Mouse (Mus musculus) MEL (cell line): ENCODE data around the gene Sergef. TPM values are rescaled to one million over a fixed set of nuclear protein-coding genes. Genes with fewer than 3 reads are reported as not detected.

Experiments used
- DNase-seq: peaks from one replicate; pipeline ENCODE4 v3.0.0; 2011; ENCODE audit warnings: low read depth, low spot score
- H3K27ac ChIP-seq: 2 replicates; pipeline ENCODE4 v1.5.1; 2012; ENCODE audit warnings: low read depth, mild to moderate bottlenecking, control low read depth, low read length, moderate library complexity; ENCODE audit not compliant: control insufficient read depth
- H3K27me3 ChIP-seq, 2 experiments: fragments of 150-350 bp in 1 of 2; sonication (generic) in 1 of 2; 2 replicates each; pipeline ENCODE4 v1.6.1; 2012; ENCODE audit warnings: low read length in 2 of 2, mild to moderate bottlenecking in 2 of 2, improper control_type of control experiment in 1 of 2, moderate library complexity in 1 of 2; ENCODE audit not compliant: insufficient read depth in 2 of 2, control insufficient read depth in 1 of 2
- H3K36me3 ChIP-seq, 2 experiments: 2 replicates each; pipeline ENCODE4 v1.6.1; 2012 to 2014; ENCODE audit warnings: low read length in 2 of 2, improper control_type of control experiment in 1 of 2, inconsistent platforms in 1 of 2, mild to moderate bottlenecking in 1 of 2; ENCODE audit not compliant: insufficient read depth in 2 of 2, control insufficient read depth in 1 of 2
- H3K4me1 ChIP-seq, 2 experiments: fragments of 150-350 bp in 1 of 2; sonication (generic) in 1 of 2; 2 replicates each; pipeline ENCODE4 v1.6.1; 2012; ENCODE audit warnings: low read length in 2 of 2, improper control_type of control experiment in 1 of 2, mild to moderate bottlenecking in 1 of 2; ENCODE audit not compliant: insufficient read depth in 2 of 2, control insufficient read depth in 1 of 2
- H3K4me3 ChIP-seq, 2 experiments: fragments of 150-350 bp in 1 of 2; sonication (generic) in 1 of 2; 2 replicates each; pipeline ENCODE4 v1.5.1; 2012; ENCODE audit warnings: low read depth in 2 of 2, low read length in 2 of 2, mild to moderate bottlenecking in 2 of 2, moderate library complexity in 2 of 2, control low read depth in 1 of 2, improper control_type of control experiment in 1 of 2; ENCODE audit not compliant: control insufficient read depth in 1 of 2, insufficient read depth in 1 of 2
- H3K79me2 ChIP-seq: 2 replicates; pipeline ENCODE4 v1.6.1; 2012; ENCODE audit warnings: mild to moderate bottlenecking, low read length, moderate library complexity; ENCODE audit not compliant: control insufficient read depth, poor library complexity, insufficient read depth
- H3K9ac ChIP-seq: 2 replicates; pipeline ENCODE4 v1.6.1; 2012; ENCODE audit warnings: low read depth, mild to moderate bottlenecking, control low read depth, low read length, moderate library complexity; ENCODE audit not compliant: control insufficient read depth, poor library complexity, severe bottlenecking
- H3K9me3 ChIP-seq: fragments of 150-350 bp; sonication (generic); replicated peaks from 2 replicates; pipeline ENCODE4 v1.6.1; 2012; ENCODE audit warnings: mild to moderate bottlenecking, low read length, improper control_type of control experiment, moderate library complexity; ENCODE audit not compliant: insufficient read depth
- CHD1 ChIP-seq: IDR thresholded peaks from 2 replicates; pipeline ENCODE4 v1.6.1; 2012; ENCODE audit warnings: low read depth, mild to moderate bottlenecking, inconsistent platforms, low read length, improper control_type of control experiment
- CTCF ChIP-seq, 3 experiments: IDR thresholded peaks in 2 of 3; conservative IDR thresholded peaks in 1 of 3; 2 replicates each; pipeline ENCODE4 v1.5.1; 2011 to 2012; ENCODE audit warnings: low read length in 3 of 3, low read depth in 2 of 3, mild to moderate bottlenecking in 2 of 3, improper control_type of control experiment in 1 of 3, inconsistent platforms in 1 of 3, mixed read lengths in 1 of 3, moderate library complexity in 1 of 3; ENCODE audit not compliant: control insufficient read depth in 1 of 3, insufficient read depth in 1 of 3, poor library complexity in 1 of 3, severe bottlenecking in 1 of 3
- E2F4 ChIP-seq: IDR thresholded peaks from 2 replicates; pipeline ENCODE4 v1.6.1; 2011; ENCODE audit warnings: low read depth, low read length, improper control_type of control experiment, borderline replicate concordance
- EP300 ChIP-seq, 2 experiments: IDR thresholded peaks; 2 replicates each; pipeline ENCODE4 v1.6.1; 2011; ENCODE audit warnings: improper control_type of control experiment in 2 of 2, low read length in 2 of 2, low read depth in 1 of 2, mild to moderate bottlenecking in 1 of 2
- ETS1 ChIP-seq: IDR thresholded peaks from 2 replicates; pipeline ENCODE4 v1.6.1; 2012; ENCODE audit warnings: low read depth, mild to moderate bottlenecking, inconsistent platforms, low read length, improper control_type of control experiment, moderate library complexity
- GABPA ChIP-seq: IDR thresholded peaks from 2 replicates; pipeline ENCODE4 v1.6.1; 2012; ENCODE audit warnings: low read depth, mild to moderate bottlenecking, inconsistent platforms, low read length, improper control_type of control experiment, moderate library complexity
- GATA1 ChIP-seq: IDR thresholded peaks from 2 replicates; pipeline ENCODE4 v1.6.1; 2011; ENCODE audit warnings: low read depth, low read length, improper control_type of control experiment
- JUND ChIP-seq: IDR thresholded peaks from 2 replicates; pipeline ENCODE4 v1.6.1; 2011; ENCODE audit warnings: low read depth, mild to moderate bottlenecking, improper control_type of control experiment, low read length
- MAX ChIP-seq: IDR thresholded peaks from 2 replicates; pipeline ENCODE4 v1.6.1; 2011; ENCODE audit warnings: low read length, improper control_type of control experiment
- MEF2A ChIP-seq: IDR thresholded peaks from 2 replicates; pipeline ENCODE4 v1.6.1; 2014; ENCODE audit warnings: low read depth, mild to moderate bottlenecking, inconsistent platforms, low read length, improper control_type of control experiment; ENCODE audit not compliant: poor library complexity, insufficient replicate concordance, severe bottlenecking; ENCODE audit errors: extremely low read depth
- MXI1 ChIP-seq: IDR thresholded peaks from 2 replicates; pipeline ENCODE4 v1.6.1; 2011; ENCODE audit warnings: mild to moderate bottlenecking, low read depth, low read length, improper control_type of control experiment
- MYB ChIP-seq: IDR thresholded peaks from 2 replicates; pipeline ENCODE4 v1.6.1; 2011; ENCODE audit warnings: mild to moderate bottlenecking, low read depth, low read length, improper control_type of control experiment
- MYC ChIP-seq: IDR thresholded peaks from 2 replicates; pipeline ENCODE4 v1.6.1; 2011; ENCODE audit warnings: low read depth, mild to moderate bottlenecking, low read length, improper control_type of control experiment, moderate library complexity
- NRF1 ChIP-seq: IDR thresholded peaks from 2 replicates; pipeline ENCODE4 v1.6.1; 2014; ENCODE audit warnings: low read depth, mild to moderate bottlenecking, inconsistent platforms, low read length, improper control_type of control experiment, moderate library complexity; ENCODE audit not compliant: poor library complexity, insufficient read depth, severe bottlenecking
- POLR2A ChIP-seq, 2 experiments: IDR thresholded peaks; 2 replicates each; pipeline ENCODE4 v1.6.1; 2011 to 2012; ENCODE audit warnings: low read length in 2 of 2, mild to moderate bottlenecking in 2 of 2, control low read depth in 1 of 2, improper control_type of control experiment in 1 of 2, low read depth in 1 of 2, moderate library complexity in 1 of 2; ENCODE audit not compliant: control insufficient read depth in 1 of 2, insufficient read depth in 1 of 2, poor library complexity in 1 of 2
- POLR2AphosphoS5 ChIP-seq: IDR thresholded peaks from 2 replicates; pipeline ENCODE4 v1.6.1; 2012; ENCODE audit warnings: low read depth, borderline replicate concordance, mild to moderate bottlenecking, inconsistent platforms, low read length, moderate library complexity, mixed read lengths
- RAD21 ChIP-seq: IDR thresholded peaks from 2 replicates; pipeline ENCODE4 v1.6.1; 2011; ENCODE audit warnings: mild to moderate bottlenecking, low read depth, low read length, improper control_type of control experiment
- TAL1 ChIP-seq: IDR thresholded peaks from 2 replicates; pipeline ENCODE4 v1.6.1; 2012; ENCODE audit warnings: mild to moderate bottlenecking, inconsistent platforms, low read length, moderate library complexity, mixed read lengths
- TBP ChIP-seq: IDR thresholded peaks from 2 replicates; pipeline ENCODE4 v1.8.0; 2011; ENCODE audit warnings: low read depth, low read length, improper control_type of control experiment
- UBTF ChIP-seq: IDR thresholded peaks from 2 replicates; pipeline ENCODE4 v1.6.1; 2012; ENCODE audit warnings: low read depth, mild to moderate bottlenecking, inconsistent platforms, low read length, improper control_type of control experiment, moderate library complexity, borderline replicate concordance; ENCODE audit not compliant: insufficient read depth
- ZKSCAN1 ChIP-seq: IDR thresholded peaks from 2 replicates; pipeline ENCODE4 v1.6.1; 2012; ENCODE audit warnings: low read depth, mild to moderate bottlenecking, inconsistent platforms, low read length, improper control_type of control experiment, moderate library complexity
- ZMIZ1 ChIP-seq: IDR thresholded peaks from 2 replicates; pipeline ENCODE4 v1.6.1; 2012; ENCODE audit warnings: low read depth, mild to moderate bottlenecking, inconsistent platforms, low read length, improper control_type of control experiment, moderate library complexity
- polyA plus RNA-seq, 2 experiments: library from polyadenylated mRNA; stranded (reverse) in 1 of 2; unstranded in 1 of 2; fragments of >175 nt in 1 of 2; fragments of >200 nt in 1 of 2; gene quantifications; 2 replicates each; pipeline versions ENCODE4 v1.2.1 to v1.2.4; 2012; ENCODE audit warnings: low replicate concordance in 2 of 2, low read depth in 1 of 2; ENCODE audit not compliant: insufficient read length in 2 of 2, insufficient read depth in 1 of 2, missing spikeins in 1 of 2
- total RNA-seq: library from RNA; depleted of rRNA; stranded (reverse); fragments of 300-350 nt; gene quantifications from 2 replicates; pipeline ENCODE4 v1.2.3, GENCODE M21; 2012

Gene Sergef
- total and polyA plus RNA-seq, 3 experiments: 7.6 to 11.7 TPM; not detected in 1

DNA sequence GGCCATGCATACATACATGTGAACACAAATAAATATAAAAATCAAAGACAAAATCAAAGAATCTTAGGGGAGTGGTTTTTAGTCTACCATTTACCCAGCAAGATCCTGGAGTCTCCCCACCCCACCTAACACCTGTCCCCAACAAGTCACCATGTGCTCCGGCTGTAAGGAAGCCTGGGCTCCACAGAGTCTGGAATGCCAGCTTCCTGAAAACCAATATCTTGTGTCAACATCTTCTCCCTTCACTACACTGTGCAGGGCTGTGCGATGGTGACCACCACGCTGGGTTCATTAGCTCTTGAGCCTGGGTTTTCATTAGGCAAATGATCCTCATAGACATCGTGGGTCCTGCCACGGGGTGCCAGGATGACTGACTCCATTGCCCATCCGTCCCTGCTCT lies 155.4 kb downstream of the Sergef start:
- Histone ChIP-seq H3K9ac (no peak overlapping the region), H3K27ac (no peak overlapping the region), H3K79me2 (no peaks in the 10 kb centered on the region), H3K4me3 (no peak overlapping the region), H3K9me3 (no peaks in the 10 kb centered on the region), H3K27me3 (no peaks in the 10 kb centered on the region), H3K4me1 (no peaks in the 10 kb centered on the region), H3K36me3 (no peaks in the 10 kb centered on the region)
- no peak for DNase-seq
- TF ChIP-seq ETS1 (no peak), MYB (no peak), TAL1 (no peak), CTCF (IDR thresholded peaks at IDR 0.05 in 2 of 3, conservative IDR thresholded peaks at IDR 0.05 in 1 of 3; ENCODE audit: control insufficient read depth in 1 of 3, insufficient read depth in 1 of 3, low read depth in 2 of 3, low read length in 3 of 3, poor library complexity in 1 of 3, severe bottlenecking in 1 of 3) (no peak), MYC (no peak), ZMIZ1 (no peak), MXI1 (no peak), TBP (no peak), E2F4 (no peak), UBTF (no peak), POLR2AphosphoS5 (no peak), GATA1 (no peak), CHD1 (no peak)

DNA sequence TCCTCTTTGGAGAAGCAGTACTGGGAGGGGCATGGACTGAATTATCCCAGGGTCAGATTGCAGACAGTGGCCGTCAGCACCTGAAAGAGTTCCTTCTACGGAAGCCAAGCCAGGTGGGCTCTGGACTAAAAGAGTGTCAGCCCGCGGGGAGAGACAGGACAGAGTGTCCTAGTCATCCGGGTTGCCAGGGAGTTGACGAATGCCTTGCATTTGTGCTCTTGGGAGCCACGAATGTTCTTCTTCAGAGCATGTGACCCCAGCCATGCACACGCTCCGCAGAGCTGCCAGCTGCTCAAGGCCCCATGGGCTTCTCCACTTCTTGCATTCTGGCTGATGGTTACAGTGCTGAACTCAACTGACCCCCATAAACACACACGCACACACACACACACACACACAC lies 156.6 kb downstream of the Sergef start:
- Histone ChIP-seq H3K27me3 (no peaks in the 10 kb centered on the region), H3K9ac (no peak overlapping the region), H3K4me1 (no peaks in the 10 kb centered on the region), H3K36me3 (no peaks in the 10 kb centered on the region), H3K9me3 (no peaks in the 10 kb centered on the region), H3K4me3 (no peak overlapping the region), H3K79me2 (no peaks in the 10 kb centered on the region), H3K27ac (no peak overlapping the region)
- TF ChIP-seq GABPA (no peak), MEF2A (no peak), CTCF (IDR thresholded peaks at IDR 0.05 in 2 of 3, conservative IDR thresholded peaks at IDR 0.05 in 1 of 3; ENCODE audit: control insufficient read depth in 1 of 3, insufficient read depth in 1 of 3, low read depth in 2 of 3, low read length in 3 of 3, poor library complexity in 1 of 3, severe bottlenecking in 1 of 3) (no peak), ZKSCAN1 (no peak), JUND (no peak), POLR2A (IDR thresholded peaks at IDR 0.05; ENCODE audit: control insufficient read depth in 1 of 2, insufficient read depth in 1 of 2, low read depth in 1 of 2, low read length in 2 of 2, poor library complexity in 1 of 2) (no peak), UBTF (no peak), MAX (no peak), MXI1 (no peak), EP300 (IDR thresholded peaks at IDR 0.05; ENCODE audit: low read depth in 1 of 2, low read length in 2 of 2) (no peak), NRF1 (no peak), MYC (no peak), RAD21 (no peak)
- DNase-seq: no peak
